Mouse (Mus musculus): ENCODE data around the gene Enah.

DNA sequence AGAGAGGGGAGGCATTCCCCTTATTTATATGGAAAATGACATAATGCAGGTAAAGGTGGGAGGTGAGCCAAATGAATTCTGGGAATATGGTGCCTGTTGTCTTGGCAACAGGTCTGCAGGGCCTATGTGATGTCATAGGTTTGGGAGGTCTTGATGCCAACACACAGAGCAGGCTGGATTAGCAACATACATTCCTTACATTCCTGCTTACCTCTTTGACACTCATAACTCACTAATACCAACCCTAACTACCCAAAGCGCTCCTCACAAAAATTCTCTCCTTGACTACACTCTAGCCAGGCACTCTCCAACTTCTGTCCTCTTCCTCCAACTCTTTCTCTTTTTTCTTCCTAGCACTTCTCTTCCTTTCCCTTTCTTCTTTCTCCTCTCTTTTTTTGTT, 171.6 kb downstream of the Enah start:
- no peak for TF ChIP-seq CTCF (conservative IDR thresholded peaks at IDR 0.05; ENCODE audit: low read length)
- no peak for TF ChIP-seq POU5F1 (IDR thresholded peaks at IDR 0.05; ENCODE audit: borderline replicate concordance, low read length)
